Mouse (Mus musculus): ENCODE data around the gene Ldb2.

Gene Ldb2

GRCm38 (mm10) chr5:44719872-44720271 is 79.6 kb downstream of the Ldb2 start:
- DNase-seq (ENCODE audit: low spot score in 2 of 2) = no peak

GRCm38 (mm10) chr5:44714508-44714907 is 85.0 kb downstream of the Ldb2 start:
- DNase-seq (ENCODE audit: low spot score in 2 of 2) = no peak

GRCm38 (mm10) chr5:44713181-44713789 is 86.2 kb downstream of the Ldb2 start:
- no peak for DNase-seq (ENCODE audit: low spot score in 2 of 2)

GRCm38 (mm10) chr5:44711211-44711610 is 88.3 kb downstream of the Ldb2 start:
- no peak for DNase-seq (ENCODE audit: low spot score in 2 of 2)

- DNase-seq (ENCODE audit: low spot score in 2 of 2) = no peak
Measured at GRCm38 (mm10) chr5:44710132-44710871, 89.2 kb downstream of the Ldb2 start.

GRCm38 (mm10) chr5:44709276-44709675 is 90.2 kb downstream of the Ldb2 start:
- DNase-seq (ENCODE audit: low spot score in 2 of 2) = no peak

GRCm38 (mm10) chr5:44707946-44708345 is 91.5 kb downstream of the Ldb2 start:
- DNase-seq (ENCODE audit: low spot score in 2 of 2) = no peak

GRCm38 (mm10) chr5:44706997-44707698 is 92.3 kb downstream of the Ldb2 start:
- DNase-seq (ENCODE audit: low spot score in 2 of 2) = no peak

GRCm38 (mm10) chr5:44697993-44698392 is 101.5 kb downstream of the Ldb2 start:
- DNase-seq (ENCODE audit: low spot score in 2 of 2) = no peak

- no peak for DNase-seq (ENCODE audit: low spot score in 2 of 2)
Measured at GRCm38 (mm10) chr5:44696548-44696947, 102.9 kb downstream of the Ldb2 start.

GRCm38 (mm10) chr5:44693674-44694073 is 105.8 kb downstream of the Ldb2 start:
- no peak for DNase-seq (ENCODE audit: low spot score in 2 of 2)

GRCm38 (mm10) chr5:44686344-44686743 is 113.1 kb downstream of the Ldb2 start:
- no peak for DNase-seq (ENCODE audit: low spot score in 2 of 2)

GRCm38 (mm10) chr5:44681054-44681638 is 118.3 kb downstream of the Ldb2 start:
- no peak for DNase-seq (ENCODE audit: low spot score in 2 of 2)

GRCm38 (mm10) chr5:44677814-44678213 is 121.7 kb downstream of the Ldb2 start:
- no peak for DNase-seq (ENCODE audit: low spot score in 2 of 2)

- no peak for DNase-seq (ENCODE audit: low spot score in 2 of 2)
Measured at GRCm38 (mm10) chr5:44676145-44676754, 123.2 kb downstream of the Ldb2 start.

GRCm38 (mm10) chr5:44670336-44670735 is 129.1 kb downstream of the Ldb2 start:
- DNase-seq (ENCODE audit: low spot score in 2 of 2) = no peak

GRCm38 (mm10) chr5:44667907-44668306 is 131.6 kb downstream of the Ldb2 start:
- DNase-seq (ENCODE audit: low spot score in 2 of 2) = no peak

- DNase-seq (ENCODE audit: low spot score in 2 of 2) = no peak
Measured at GRCm38 (mm10) chr5:44667383-44667782, 132.1 kb downstream of the Ldb2 start.

GRCm38 (mm10) chr5:44659651-44660050 is 139.8 kb downstream of the Ldb2 start:
- DNase-seq (ENCODE audit: low spot score in 2 of 2) = peak; percentile 18 to 26

- no peak for DNase-seq (ENCODE audit: low spot score in 2 of 2)
Measured at GRCm38 (mm10) chr5:44656707-44657106, 142.8 kb downstream of the Ldb2 start.

GRCm38 (mm10) chr5:44654403-44654802 is 145.1 kb downstream of the Ldb2 start:
- no peak for DNase-seq (ENCODE audit: low spot score in 2 of 2)

- DNase-seq (ENCODE audit: low spot score in 2 of 2) = no peak
Measured at GRCm38 (mm10) chr5:44646842-44647190, 152.7 kb downstream of the Ldb2 start.

All from frontal cortex, postnatal 36 days (tissue).